Mouse (Mus musculus) hindbrain, embryonic 12.5 days (tissue): ENCODE data around the gene Rcc1l. TPM values are rescaled to one million over a fixed set of nuclear protein-coding genes. Genes with fewer than 3 reads are reported as not detected.

Source experiments
- ATAC-seq: fragments of 200-750 bp; cut with Nextera tagmentation; 2 replicates; pipeline ENCODE4 v1.8.0; 2017; ENCODE audit warnings: moderate TSS enrichment; ENCODE audit not compliant: low FRiP score
- H3K27ac ChIP-seq: fragments of 300-500 bp; sonication (generic); 2 replicates; pipeline ENCODE4 v1.5.1; 2016; ENCODE audit warnings: mild to moderate bottlenecking
- H3K27me3 ChIP-seq: fragments of 300-500 bp; sonication (generic); 2 replicates; pipeline ENCODE4 v1.6.1; 2016; ENCODE audit warnings: mild to moderate bottlenecking
- H3K36me3 ChIP-seq: fragments of 300-500 bp; sonication (generic); 2 replicates; pipeline ENCODE4 v1.6.1; 2016; ENCODE audit warnings: mild to moderate bottlenecking
- H3K4me1 ChIP-seq: fragments of 300-500 bp; sonication (generic); 2 replicates; pipeline ENCODE4 v1.6.1; 2016
- H3K4me2 ChIP-seq: fragments of 300-500 bp; sonication (generic); replicated peaks from 2 replicates; pipeline ENCODE4 v1.6.1; 2016; ENCODE audit warnings: mild to moderate bottlenecking
- H3K4me3 ChIP-seq: fragments of 300-500 bp; sonication (generic); 2 replicates; pipeline ENCODE4 v1.5.1; 2016; ENCODE audit warnings: mild to moderate bottlenecking
- H3K9ac ChIP-seq: fragments of 300-500 bp; sonication (generic); 2 replicates; pipeline ENCODE4 v1.6.1; 2016; ENCODE audit warnings: mild to moderate bottlenecking, moderate library complexity
- H3K9me3 ChIP-seq: fragments of 300-500 bp; sonication (generic); replicated peaks from 2 replicates; pipeline ENCODE4 v1.6.1; 2016; ENCODE audit warnings: mild to moderate bottlenecking
- WGBS: fragments of 180-500 bp; shearing (Covaris S2); methylation state at CpG from one replicate; pipeline ENCODE4 v1.1.7; 2016; 5-methylcytosine and 5-hydroxymethylcytosine counted together
- polyA plus RNA-seq: library from polyadenylated mRNA; unstranded; fragments of >200 nt; fragmentation: Nextera tagmentation; extraction: Ambion mirVana; gene quantifications from 2 replicates; pipeline ENCODE4 v1.2.1, GENCODE M21; 2016

Rcc1l gene
- polyA plus RNA-seq, 1 experiment from 2014 or later: 28.0 TPM

DNA sequence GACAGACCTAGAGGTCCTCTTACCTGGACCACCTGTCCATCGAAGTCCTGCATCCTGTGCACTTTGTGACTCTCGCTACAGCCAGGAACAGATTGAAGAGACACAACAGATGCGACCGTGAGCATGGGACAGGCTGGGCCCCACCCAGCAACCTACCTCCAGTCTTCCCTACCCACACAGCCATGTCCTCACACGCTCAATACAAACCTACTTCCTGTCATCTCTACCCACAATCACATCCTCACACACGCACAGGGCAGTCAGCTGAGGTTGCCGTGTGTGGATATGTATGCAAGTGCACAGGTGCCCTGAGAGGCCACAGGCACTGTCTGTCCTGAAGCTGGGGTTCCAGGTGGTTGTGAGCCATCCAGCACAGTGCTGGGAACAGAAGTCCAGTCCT lies 9.9 kb downstream of the Rcc1l start:
- Histone ChIP-seq H3K4me2 (no peak overlapping the region), H3K4me3 (no peak overlapping the region), H3K27me3 (no peaks in the 10 kb centered on the region), H3K9me3 (no peaks in the 10 kb centered on the region), H3K27ac (0 out of 2 replicates have a peak overlapping the region, but pooled peaks have one; percentile 12), H3K9ac (no peak overlapping the region), H3K4me1 (0 out of 2 replicates have a peak, but pooled peaks cover 4% of the 10 kb centered on the region), H3K36me3 (peaks cover 39% of the 10 kb centered on the region)
- 95% methylated on average over 7 of the region's 7 CpGs for WGBS
- ATAC-seq: no peak

DNA sequence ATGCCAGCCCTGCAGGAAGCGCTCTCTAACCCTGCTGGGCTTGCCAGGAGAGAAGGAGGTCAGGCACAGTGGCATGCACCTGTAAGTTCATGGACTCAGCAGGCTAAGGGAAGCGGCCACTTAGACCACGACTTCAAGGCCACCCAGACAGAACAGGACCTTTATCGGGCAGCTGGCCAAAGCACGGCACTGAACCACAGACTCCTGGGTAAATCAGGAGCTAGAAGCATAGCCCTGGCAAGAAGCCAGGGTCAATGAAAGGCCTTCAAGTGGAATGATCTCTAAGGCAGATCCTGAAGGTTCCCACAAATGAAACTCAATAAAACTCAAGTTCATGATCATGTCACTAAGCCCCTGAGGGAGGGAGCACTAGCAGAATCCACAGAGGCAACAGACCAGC lies 11.9 kb downstream of the Rcc1l start:
- H3K27me3 ChIP-seq: no peaks in the 10 kb centered on the region
- no peak overlapping the region for H3K9ac ChIP-seq
- no peak overlapping the region for H3K4me2 ChIP-seq
- no peaks in the 10 kb centered on the region for H3K9me3 ChIP-seq
- ATAC-seq: no peak
- H3K4me3 ChIP-seq: no peak overlapping the region
- WGBS: 72% methylated on average over 5 of the region's 5 CpGs
- H3K4me1 ChIP-seq: 0 out of 2 replicates have a peak, but pooled peaks cover 4% of the 10 kb centered on the region
- H3K36me3 ChIP-seq: peaks cover 41% of the 10 kb centered on the region
- no peak overlapping the region for H3K27ac ChIP-seq

DNA sequence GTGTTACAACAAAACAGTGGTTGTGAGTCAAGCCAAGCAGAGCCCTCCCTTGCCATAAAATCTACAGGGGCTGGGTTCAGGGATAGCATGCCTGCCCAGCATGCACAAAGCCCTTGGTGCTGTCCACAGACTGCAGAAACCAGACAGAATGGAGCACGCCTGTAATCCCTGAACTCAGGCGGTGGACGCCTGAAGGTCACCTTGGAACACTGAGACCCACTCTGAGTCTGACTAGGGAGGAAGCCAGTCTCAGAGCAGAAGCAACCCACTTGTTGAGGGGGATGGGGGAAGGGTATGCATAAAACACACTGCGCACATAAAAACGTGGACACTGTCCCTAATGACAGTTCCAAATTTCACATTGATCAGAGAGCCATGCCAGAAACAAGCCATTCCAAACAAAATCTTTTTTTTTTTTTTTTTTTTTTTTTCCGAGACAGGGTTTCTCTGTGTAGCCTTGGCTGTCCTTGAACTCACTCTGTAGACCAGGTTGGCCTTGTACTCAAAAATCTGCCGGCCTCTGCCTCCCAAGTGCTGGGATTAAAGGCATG lies 20.6 kb downstream of the Rcc1l start:
- no peaks in the 10 kb centered on the region for H3K27me3 ChIP-seq
- H3K36me3 ChIP-seq: peaks cover 63% of the 10 kb centered on the region
- H3K4me3 ChIP-seq: no peak overlapping the region
- no peak overlapping the region for H3K27ac ChIP-seq
- no peaks in the 10 kb centered on the region for H3K9me3 ChIP-seq
- H3K4me2 ChIP-seq: no peak overlapping the region
- 96% methylated on average over 7 of the region's 7 CpGs for WGBS
- H3K9ac ChIP-seq: no peak overlapping the region
- no peaks in the 10 kb centered on the region for H3K4me1 ChIP-seq
- ATAC-seq: no peak

DNA sequence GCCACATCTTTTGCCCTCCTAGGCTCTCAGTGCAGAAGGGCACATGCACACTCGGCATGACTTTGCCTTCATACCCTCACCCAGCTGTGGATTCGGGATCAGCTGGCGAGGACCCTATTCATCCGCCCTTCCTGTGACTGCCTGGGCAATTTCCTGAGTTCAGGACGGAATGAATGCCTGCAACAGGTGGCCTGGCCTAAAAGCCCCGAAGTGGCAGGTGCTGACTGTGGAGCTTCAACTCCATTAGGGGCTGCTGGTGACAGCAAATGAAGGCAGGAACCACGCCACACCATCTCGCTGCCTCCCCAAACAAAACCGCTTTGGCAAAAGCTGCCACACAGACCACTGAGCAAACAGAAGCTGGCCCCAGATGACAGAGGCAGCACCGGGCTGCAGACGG lies 24.7 kb downstream of the Rcc1l start:
- no peak overlapping the region for H3K9ac ChIP-seq
- 0 out of 2 replicates have a peak, but pooled peaks cover 3% of the 10 kb centered on the region for H3K9me3 ChIP-seq
- no peaks in the 10 kb centered on the region for H3K4me1 ChIP-seq
- no peak overlapping the region for H3K4me2 ChIP-seq
- peaks cover 65% of the 10 kb centered on the region for H3K36me3 ChIP-seq
- no peak overlapping the region for H3K4me3 ChIP-seq
- H3K27me3 ChIP-seq: no peaks in the 10 kb centered on the region
- no peak for ATAC-seq
- 91% methylated on average over 11 of the region's 11 CpGs for WGBS
- no peak overlapping the region for H3K27ac ChIP-seq

DNA sequence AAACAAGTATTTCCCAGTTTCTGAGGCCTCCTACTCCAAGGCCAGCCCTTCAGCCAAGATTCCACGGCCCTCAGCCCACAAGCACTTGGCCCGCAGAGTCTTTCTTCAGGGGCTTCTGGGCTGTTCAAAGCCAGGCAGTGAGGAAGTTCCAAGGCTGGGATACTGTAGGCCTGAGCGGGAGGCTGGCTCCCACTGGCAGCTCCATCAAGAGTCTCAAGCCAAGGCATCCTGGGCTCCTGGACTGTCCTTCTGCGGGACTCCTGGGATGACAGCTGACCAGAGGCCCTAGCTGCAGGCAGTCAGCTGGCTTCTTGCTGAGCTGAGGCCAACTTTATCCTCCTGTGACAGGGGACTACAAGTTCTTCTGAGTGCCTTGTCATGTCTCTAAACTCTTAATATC lies 28.4 kb downstream of the Rcc1l start:
- no peak for ATAC-seq
- H3K4me2 ChIP-seq: no peak overlapping the region
- H3K9me3 ChIP-seq: 0 out of 2 replicates have a peak, but pooled peaks cover 3% of the 10 kb centered on the region
- H3K4me3 ChIP-seq: no peak overlapping the region
- H3K27me3 ChIP-seq: no peaks in the 10 kb centered on the region
- H3K27ac ChIP-seq: no peak overlapping the region
- peaks cover 55% of the 10 kb centered on the region for H3K36me3 ChIP-seq
- 92% methylated on average over 4 of the region's 4 CpGs for WGBS
- H3K4me1 ChIP-seq: no peaks in the 10 kb centered on the region
- H3K9ac ChIP-seq: no peak overlapping the region

DNA sequence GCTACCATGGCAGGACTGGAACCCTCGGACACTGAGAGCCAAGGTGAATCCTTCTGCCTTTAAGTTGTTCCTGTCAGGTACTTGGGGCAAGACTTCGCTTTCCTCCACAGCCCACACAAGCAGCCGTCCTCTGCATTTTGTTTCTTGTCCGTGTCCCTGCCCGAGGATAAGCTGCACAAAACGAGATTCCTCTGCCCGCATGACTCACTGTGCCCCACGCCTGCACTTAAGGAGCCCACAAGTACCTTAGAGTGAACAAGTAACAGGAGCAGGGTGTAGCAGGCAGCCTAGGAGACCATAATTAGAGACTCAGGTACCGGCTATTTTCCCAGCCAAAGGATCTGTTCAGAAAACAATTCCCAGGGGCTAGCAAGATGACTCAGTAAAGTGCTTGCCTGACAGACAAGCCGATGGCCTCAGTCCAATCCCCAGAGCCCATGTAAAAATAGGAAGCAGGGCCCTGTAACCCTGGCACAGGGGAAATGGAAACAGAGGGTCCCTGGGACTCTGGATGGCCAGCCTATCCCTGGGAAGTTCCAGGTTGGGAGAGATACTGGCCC lies 29.3 kb downstream of the Rcc1l start:
- H3K9me3 ChIP-seq: 0 out of 2 replicates have a peak, but pooled peaks cover 5% of the 10 kb centered on the region
- H3K27me3 ChIP-seq: no peaks in the 10 kb centered on the region
- no peaks in the 10 kb centered on the region for H3K4me1 ChIP-seq
- ATAC-seq: no peak
- 89% methylated on average over 10 of the region's 10 CpGs for WGBS
- H3K4me3 ChIP-seq: no peak overlapping the region
- H3K9ac ChIP-seq: no peak overlapping the region
- H3K27ac ChIP-seq: no peak overlapping the region
- peaks cover 63% of the 10 kb centered on the region for H3K36me3 ChIP-seq
- no peak overlapping the region for H3K4me2 ChIP-seq

DNA sequence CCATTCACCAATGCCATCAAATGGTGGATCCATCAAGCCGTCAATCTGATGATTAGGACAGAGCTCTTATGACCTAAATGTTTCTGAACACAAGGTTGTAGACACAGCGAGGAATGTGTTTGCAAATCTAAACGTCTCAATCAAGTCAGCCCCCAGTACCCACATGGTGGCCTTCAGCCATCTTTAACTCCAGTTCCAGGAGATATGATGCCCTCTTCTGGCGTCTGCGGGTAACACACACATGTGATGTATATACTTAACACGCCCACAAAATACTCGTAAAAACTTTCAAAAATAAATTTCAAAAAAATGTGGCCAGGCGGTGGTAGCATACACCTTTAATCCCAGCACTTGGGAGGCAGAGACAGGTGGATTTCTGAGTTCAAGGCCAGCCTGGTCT lies 31.6 kb downstream of the Rcc1l start:
- no peak for ATAC-seq
- Histone ChIP-seq H3K4me3 (no peak overlapping the region), H3K9me3 (0 out of 2 replicates have a peak, but pooled peaks cover 8% of the 10 kb centered on the region), H3K4me1 (no peaks in the 10 kb centered on the region), H3K27me3 (no peaks in the 10 kb centered on the region), H3K36me3 (peaks cover 61% of the 10 kb centered on the region), H3K27ac (no peak overlapping the region), H3K9ac (no peak overlapping the region), H3K4me2 (no peak overlapping the region)
- 94% methylated on average over 8 of the region's 8 CpGs for WGBS

DNA sequence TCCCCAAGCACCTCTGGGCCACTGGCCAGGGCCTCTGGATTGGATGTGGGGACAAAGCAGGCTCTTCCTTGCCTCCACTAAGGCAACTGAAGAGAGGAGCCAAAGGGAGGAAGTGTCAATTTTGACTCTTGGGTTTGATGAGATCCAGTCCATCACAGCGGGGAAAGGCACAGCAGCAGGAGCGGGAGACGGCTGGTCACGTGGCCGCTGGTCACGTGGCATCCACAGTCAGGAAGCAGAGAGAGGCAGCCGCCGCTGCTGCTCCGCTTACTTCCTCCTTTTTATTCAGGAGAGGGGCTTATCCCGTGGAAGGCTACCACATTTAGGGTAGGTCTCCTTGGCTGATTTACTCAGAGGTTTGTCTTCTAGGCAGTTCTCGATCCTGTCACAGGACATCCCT lies 34.2 kb downstream of the Rcc1l start:
- H3K4me2 ChIP-seq: no peak overlapping the region
- WGBS: 82% methylated on average over 11 of the region's 11 CpGs
- no peak overlapping the region for H3K4me3 ChIP-seq
- no peaks in the 10 kb centered on the region for H3K4me1 ChIP-seq
- H3K27ac ChIP-seq: no peak overlapping the region
- H3K9ac ChIP-seq: no peak overlapping the region
- H3K9me3 ChIP-seq: 0 out of 2 replicates have a peak, but pooled peaks cover 8% of the 10 kb centered on the region
- peaks cover 67% of the 10 kb centered on the region for H3K36me3 ChIP-seq
- ATAC-seq: no peak
- no peaks in the 10 kb centered on the region for H3K27me3 ChIP-seq

DNA sequence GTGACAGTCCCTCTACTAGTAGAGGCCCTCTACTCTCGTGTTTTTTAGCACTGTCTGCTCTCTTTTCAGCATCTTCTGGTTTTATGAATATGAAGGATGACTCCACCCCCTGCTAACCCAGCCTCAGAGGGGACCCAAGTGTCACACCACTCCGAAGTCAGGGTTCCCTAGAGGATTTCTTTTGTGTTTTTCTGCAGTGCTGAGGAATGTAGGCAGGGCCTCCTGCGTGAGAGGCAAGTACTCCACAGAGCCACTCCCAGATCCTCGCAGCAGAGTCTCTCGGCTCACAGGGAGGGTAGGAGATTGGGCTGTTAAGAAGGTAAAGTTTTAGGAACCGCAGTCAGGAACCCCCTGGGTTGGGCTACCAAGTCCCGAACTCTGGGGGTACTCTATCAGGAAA lies 35.3 kb downstream of the Rcc1l start:
- Histone ChIP-seq H3K4me1 (no peaks in the 10 kb centered on the region), H3K9me3 (0 out of 2 replicates have a peak, but pooled peaks cover 8% of the 10 kb centered on the region), H3K9ac (no peak overlapping the region), H3K27me3 (no peaks in the 10 kb centered on the region), H3K27ac (no peak overlapping the region), H3K4me3 (no peak overlapping the region), H3K36me3 (peaks cover 79% of the 10 kb centered on the region), H3K4me2 (no peak overlapping the region)
- 72% methylated on average over 7 of the region's 7 CpGs for WGBS
- ATAC-seq: no peak

DNA sequence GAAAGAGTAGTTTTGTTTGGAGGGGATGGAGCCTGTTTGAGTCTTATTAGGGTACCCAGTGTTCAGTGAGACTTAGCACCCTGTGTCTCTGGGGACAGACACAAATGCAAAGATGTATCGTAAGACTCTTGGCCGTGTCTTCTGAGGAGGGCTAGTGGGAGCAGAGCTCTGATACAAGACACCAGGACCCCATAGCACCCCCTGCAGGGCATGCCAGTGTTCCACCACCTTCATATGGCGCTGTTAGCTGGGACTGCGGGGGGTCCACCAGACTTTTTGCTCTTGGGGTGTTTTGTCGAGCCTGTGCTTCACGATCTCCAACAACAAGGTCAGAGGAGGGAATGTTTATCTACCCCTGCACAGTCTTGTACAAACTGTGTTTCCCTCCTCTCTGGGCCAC lies 37.1 kb downstream of the Rcc1l start:
- no peak for ATAC-seq
- Histone ChIP-seq H3K36me3 (peaks cover 90% of the 10 kb centered on the region), H3K4me3 (no peak overlapping the region), H3K27ac (no peak overlapping the region), H3K4me2 (no peak overlapping the region), H3K4me1 (no peaks in the 10 kb centered on the region), H3K9me3 (0 out of 2 replicates have a peak, but pooled peaks cover 8% of the 10 kb centered on the region), H3K27me3 (no peaks in the 10 kb centered on the region), H3K9ac (no peak overlapping the region)
- WGBS: 91% methylated on average over 6 of the region's 6 CpGs

DNA sequence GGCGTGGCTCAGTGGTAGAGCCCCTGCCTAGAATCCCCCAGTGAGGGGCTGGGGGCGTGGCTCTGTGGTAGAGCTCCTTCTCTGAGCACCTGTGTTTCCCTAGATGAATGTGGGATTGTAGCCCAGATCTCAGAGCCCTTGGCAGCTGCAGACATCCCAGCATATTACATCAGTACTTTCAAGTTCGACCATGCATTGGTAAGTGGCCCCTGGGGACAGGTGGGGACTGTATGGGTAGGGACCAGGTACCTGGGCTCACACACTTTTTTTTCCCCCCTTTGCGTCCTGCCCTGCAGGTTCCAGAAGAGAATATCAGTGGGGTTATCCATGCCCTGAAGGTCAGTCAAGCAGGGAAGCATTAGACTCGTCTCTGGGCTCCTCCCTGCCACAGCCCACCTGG lies 38.6 kb downstream of the Rcc1l start:
- no peak for ATAC-seq
- Histone ChIP-seq H3K27ac (no peak overlapping the region), H3K36me3 (peaks cover 88% of the 10 kb centered on the region), H3K9ac (no peak overlapping the region), H3K4me3 (no peak overlapping the region), H3K27me3 (no peaks in the 10 kb centered on the region), H3K4me1 (no peaks in the 10 kb centered on the region), H3K9me3 (0 out of 2 replicates have a peak, but pooled peaks cover 8% of the 10 kb centered on the region), H3K4me2 (no peak overlapping the region)
- 80% methylated on average over 5 of the region's 5 CpGs for WGBS

DNA sequence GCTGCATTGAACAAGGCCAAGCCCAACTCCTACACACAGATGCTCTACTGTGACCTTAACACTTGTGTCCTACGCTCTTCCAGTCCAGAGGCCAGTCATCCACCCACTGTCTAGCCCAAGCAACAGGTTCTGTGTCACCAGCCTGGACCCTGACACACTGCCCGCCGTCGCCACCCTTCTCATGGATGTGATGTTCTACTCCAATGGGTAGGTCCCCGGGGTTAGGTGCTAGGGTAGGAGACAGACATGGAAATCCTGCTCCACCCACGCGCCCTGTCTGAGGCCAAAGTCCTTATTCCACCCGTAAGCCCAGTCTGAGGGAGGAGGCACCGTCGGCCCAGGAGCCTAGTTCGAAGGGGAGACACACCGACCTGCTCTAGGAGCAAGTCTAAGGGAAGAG lies 40.6 kb downstream of the Rcc1l start:
- no peaks in the 10 kb centered on the region for H3K27me3 ChIP-seq
- H3K27ac ChIP-seq: no peak overlapping the region
- WGBS: 95% methylated on average over 12 of the region's 12 CpGs
- H3K9me3 ChIP-seq: no peaks in the 10 kb centered on the region
- H3K4me1 ChIP-seq: peaks cover 7% of the 10 kb centered on the region
- no peak overlapping the region for H3K4me3 ChIP-seq
- no peak for ATAC-seq
- H3K4me2 ChIP-seq: no peak overlapping the region
- H3K9ac ChIP-seq: no peak overlapping the region
- H3K36me3 ChIP-seq: peaks cover 80% of the 10 kb centered on the region

DNA sequence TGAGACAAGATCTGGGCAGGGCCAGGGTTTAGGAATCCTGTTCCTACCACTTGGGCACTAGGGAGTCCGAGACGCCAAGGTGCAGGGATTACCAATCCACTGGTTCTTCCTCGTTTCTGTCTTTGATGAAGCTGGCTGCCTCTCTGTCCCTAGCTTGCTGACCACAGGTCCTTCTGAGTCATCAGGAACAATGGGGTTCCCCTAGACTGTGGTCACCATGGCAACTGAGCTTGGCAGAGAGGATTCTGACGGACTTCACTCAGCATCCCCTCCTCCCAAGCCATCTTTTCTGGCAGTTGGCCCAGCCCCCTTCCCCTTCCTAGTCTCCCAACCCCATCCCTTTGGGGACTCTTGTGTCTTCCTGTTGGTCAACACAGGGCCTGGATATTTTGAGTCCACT lies 45.0 kb downstream of the Rcc1l start:
- Histone ChIP-seq H3K4me1 (peaks cover 8% of the 10 kb centered on the region), H3K4me2 (no peak overlapping the region), H3K27me3 (no peaks in the 10 kb centered on the region), H3K27ac (no peak overlapping the region), H3K9ac (no peak overlapping the region), H3K36me3 (peaks cover 61% of the 10 kb centered on the region), H3K9me3 (no peaks in the 10 kb centered on the region), H3K4me3 (no peak overlapping the region)
- 36% methylated on average over 4 of the region's 4 CpGs for WGBS
- ATAC-seq: peak; percentile 46; the same call in 1 of the 2 replicates
